Mouse (Mus musculus) CD4-positive, CD25-positive, alpha-beta regulatory T cell, adult 4 months (primary cell): ENCODE data around the gene Pan3. TPM values are rescaled to one million over a fixed set of nuclear protein-coding genes. Genes with fewer than 3 reads are reported as not detected.
A peak's percentile ranks its signal among the peaks of the same experiment; 100 is the strongest.

Experiments
- ATAC-seq: one replicate; pipeline ENCODE4 v1.8.0; 2017
- polyA plus RNA-seq, 2 experiments: library from polyadenylated mRNA; unstranded; fragments of 100-300 nt; shearing (Covaris generic); gene quantifications; one replicate each; pipeline ENCODE4 v1.2.1; 2017

The Pan3 gene
- polyA plus RNA-seq, 2 experiments from 2014 or later, result 180 to 227 TPM

GRCm38 (mm10) chr5:147430936-147431839 is 1.2 kb downstream of the Pan3 start:
- ATAC-seq, result peak; percentile 61

GRCm38 (mm10) chr5:147432927-147433326 is 3.0 kb downstream of the Pan3 start:
- no peak for ATAC-seq

GRCm38 (mm10) chr5:147435224-147435623 is 5.3 kb downstream of the Pan3 start:
- no peak for ATAC-seq

GRCm38 (mm10) chr5:147435751-147436150 is 5.8 kb downstream of the Pan3 start:
- ATAC-seq, result no peak

- ATAC-seq, result no peak
Measured at GRCm38 (mm10) chr5:147436491-147436890, 6.5 kb downstream of the Pan3 start.

GRCm38 (mm10) chr5:147440996-147441507 is 11.1 kb downstream of the Pan3 start:
- ATAC-seq, result no peak

GRCm38 (mm10) chr5:147441979-147442378 is 12.0 kb downstream of the Pan3 start:
- ATAC-seq, result no peak

GRCm38 (mm10) chr5:147442741-147443140 is 12.8 kb downstream of the Pan3 start:
- ATAC-seq, result no peak

- ATAC-seq, result no peak
Measured at GRCm38 (mm10) chr5:147444298-147444697, 14.3 kb downstream of the Pan3 start.

- ATAC-seq, result no peak
Measured at GRCm38 (mm10) chr5:147444757-147445156, 14.8 kb downstream of the Pan3 start.

GRCm38 (mm10) chr5:147445252-147445651 is 15.3 kb downstream of the Pan3 start:
- ATAC-seq, result no peak

- ATAC-seq, result peak; percentile 64
Measured at GRCm38 (mm10) chr5:147448526-147448925, 18.6 kb downstream of the Pan3 start.

GRCm38 (mm10) chr5:147448933-147449332 is 19.0 kb downstream of the Pan3 start:
- peak; percentile 82 for ATAC-seq

- ATAC-seq, result no peak
Measured at GRCm38 (mm10) chr5:147456491-147456890, 26.5 kb downstream of the Pan3 start.

- no peak for ATAC-seq
Measured at GRCm38 (mm10) chr5:147459821-147460567, 30.0 kb downstream of the Pan3 start.

GRCm38 (mm10) chr5:147463251-147463650 is 33.3 kb downstream of the Pan3 start:
- ATAC-seq, result no peak

- ATAC-seq, result no peak
Measured at GRCm38 (mm10) chr5:147466361-147466760, 36.4 kb downstream of the Pan3 start.

- no peak for ATAC-seq
Measured at GRCm38 (mm10) chr5:147471163-147471562, 41.2 kb downstream of the Pan3 start.

GRCm38 (mm10) chr5:147473071-147473470 is 43.1 kb downstream of the Pan3 start:
- no peak for ATAC-seq

- no peak for ATAC-seq
Measured at GRCm38 (mm10) chr5:147473856-147474255, 43.9 kb downstream of the Pan3 start.

- peak; percentile 58 for ATAC-seq
Measured at GRCm38 (mm10) chr5:147476109-147476508, 46.1 kb downstream of the Pan3 start.

- peak; percentile 21 for ATAC-seq
Measured at GRCm38 (mm10) chr5:147477106-147477505, 47.1 kb downstream of the Pan3 start.

- no peak for ATAC-seq
Measured at GRCm38 (mm10) chr5:147479341-147479740, 49.4 kb downstream of the Pan3 start.
